Mouse (Mus musculus) bone marrow, adult 2 months (tissue): ENCODE results near the gene Cpne5.

Source experiments
- CTCF ChIP-seq: fragments of 200-500 bp; IDR thresholded peaks from 2 replicates; pipeline ENCODE4 v1.5.1; 2011; ENCODE audit warnings: low read length, control low read depth; ENCODE audit not compliant: control insufficient read depth, insufficient read depth
- POLR2A ChIP-seq: fragments of 200-500 bp; IDR thresholded peaks from 2 replicates; pipeline ENCODE4 v1.6.1; 2011; ENCODE audit warnings: low read depth, mild to moderate bottlenecking, control low read depth, low read length, borderline replicate concordance; ENCODE audit not compliant: control insufficient read depth

DNA sequence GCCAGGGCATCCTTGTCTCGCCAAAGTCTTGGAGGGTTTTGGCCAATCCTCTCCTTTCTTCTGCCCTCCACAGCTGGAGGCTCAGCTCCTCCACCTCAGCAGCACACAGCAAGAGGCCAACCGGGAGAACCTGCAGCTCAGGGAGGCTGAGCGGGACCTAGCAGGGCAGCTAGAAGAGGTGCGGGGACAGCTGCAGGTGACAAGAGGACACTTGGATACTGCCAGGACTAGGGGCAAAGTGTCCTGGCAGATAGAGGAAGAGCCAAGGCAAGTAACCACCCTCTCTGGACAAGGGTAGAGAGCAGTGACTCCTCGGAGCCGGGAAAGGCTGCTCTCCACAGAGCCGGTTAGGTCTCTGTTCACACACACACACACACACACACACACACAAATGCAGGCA is 100.1 kb downstream of the Cpne5 start:
- TF ChIP-seq CTCF (no peak), POLR2A (no peak)
